Mouse (Mus musculus) adrenal gland, adult (tissue): ENCODE data around the gene Ing3.
A peak's percentile ranks its signal among the peaks of the same experiment; 100 is the strongest.

Experiments
- DNase-seq, 2 experiments: peaks; one replicate each; pipeline ENCODE4 v3.0.0; 2022 to 2023; ENCODE audit warnings: low spot score in 1 of 2; ENCODE audit not compliant: inconsistent age in 2 of 2

The Ing3 gene

DNA sequence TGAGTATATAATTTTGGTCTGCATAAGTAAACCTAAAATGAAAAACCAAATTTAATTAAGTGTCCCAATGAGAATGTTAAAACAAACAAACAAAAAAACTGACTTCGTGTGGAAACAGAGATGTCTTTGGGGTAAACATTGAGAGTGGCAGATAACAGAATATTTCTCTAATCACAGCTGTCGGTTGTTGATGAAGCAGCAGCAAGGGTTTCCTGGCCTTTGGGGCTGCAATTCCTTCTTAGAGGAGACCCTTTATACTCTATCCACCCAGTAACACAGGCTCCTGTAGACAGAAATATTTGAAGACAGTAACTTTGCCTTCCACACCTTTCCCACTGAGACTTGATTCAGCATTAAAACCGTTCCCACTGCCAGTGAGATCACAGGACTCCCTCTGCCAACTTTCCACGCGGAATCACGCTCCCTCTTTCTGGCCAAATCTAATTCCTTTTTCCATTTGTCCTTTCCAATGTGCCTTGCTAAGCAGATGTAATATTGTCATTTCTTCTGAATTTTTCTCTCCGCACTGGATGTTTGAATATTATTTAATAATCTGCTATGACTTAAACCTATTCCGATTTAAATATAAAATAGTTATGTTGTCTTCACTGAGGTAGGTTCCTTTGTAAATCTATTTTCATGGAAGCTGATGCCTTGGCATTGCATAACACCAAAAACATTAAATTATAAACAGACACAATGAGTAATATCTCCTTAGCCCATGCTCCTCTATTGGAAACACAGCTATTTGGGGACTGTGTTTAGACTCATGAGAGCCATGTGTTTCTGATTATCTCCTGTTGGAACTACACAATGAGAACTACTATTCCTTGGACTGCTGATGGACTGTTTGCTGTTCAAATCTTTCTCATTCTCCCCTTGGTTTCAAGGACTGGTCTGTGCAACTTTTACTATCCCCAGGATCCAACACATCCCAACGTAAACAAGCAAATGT lies 41.1 kb downstream of the Ing3 start:
- peak in 1 of 2 experiments; percentile 63 for DNase-seq

DNA sequence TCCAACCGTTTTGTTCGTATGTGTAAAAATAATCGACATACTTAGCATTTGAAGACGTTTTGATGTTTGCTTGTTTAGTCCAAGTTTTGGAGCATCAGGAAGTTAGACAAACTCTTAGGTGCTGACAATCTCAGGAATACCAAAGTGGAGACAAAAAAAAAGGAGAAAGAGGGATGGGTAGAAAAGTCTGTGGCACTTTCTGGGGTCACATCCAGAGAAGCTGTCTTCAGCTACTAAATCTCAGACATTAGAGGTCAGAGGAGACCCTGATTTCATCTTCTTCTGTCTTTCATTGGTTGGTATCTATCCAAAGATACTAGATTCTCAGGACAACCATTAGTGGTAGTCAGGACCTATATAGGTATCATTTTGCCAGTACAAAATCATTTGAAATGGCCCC lies 41.8 kb downstream of the Ing3 start:
- DNase-seq: no peak

DNA sequence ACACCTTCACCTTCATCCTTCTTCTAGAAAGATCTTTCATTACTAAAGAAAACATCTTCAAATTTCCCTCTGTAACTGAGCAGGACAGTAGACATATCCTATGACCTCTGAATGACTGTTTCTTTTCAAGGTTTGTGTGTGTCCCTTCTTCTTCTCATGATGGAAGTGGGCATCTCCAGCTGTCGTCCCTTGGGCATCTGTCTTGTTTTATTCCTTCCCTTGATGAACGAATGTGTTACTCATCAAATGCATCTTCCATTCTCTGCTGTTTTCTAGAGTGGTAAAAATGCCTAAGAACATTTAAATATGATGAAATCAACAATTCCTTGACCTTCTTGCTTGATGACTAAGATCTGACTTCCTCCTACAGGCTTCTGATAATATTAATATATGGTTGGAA lies 43.7 kb downstream of the Ing3 start:
- peak in 1 of 2 experiments; percentile 52 for DNase-seq

DNA sequence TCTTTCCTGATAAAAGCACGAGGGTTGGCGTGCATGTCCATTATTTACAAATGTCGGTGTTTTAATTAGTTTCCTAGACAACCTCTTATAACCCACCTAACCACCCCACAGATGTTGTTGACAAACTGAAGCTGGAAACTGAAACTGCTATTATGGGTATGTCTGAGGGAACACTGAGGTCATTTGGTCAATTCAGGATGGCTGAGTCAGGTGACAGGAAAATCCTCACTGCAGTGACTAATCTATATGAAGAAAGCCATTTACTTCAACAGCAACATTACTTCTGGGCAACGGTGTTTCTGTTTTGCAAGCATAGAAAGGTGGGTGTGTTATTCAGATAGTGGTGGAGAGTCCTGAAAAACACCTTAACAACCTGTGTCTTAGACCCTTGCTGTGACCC lies 48.8 kb downstream of the Ing3 start:
- DNase-seq: no peak

DNA sequence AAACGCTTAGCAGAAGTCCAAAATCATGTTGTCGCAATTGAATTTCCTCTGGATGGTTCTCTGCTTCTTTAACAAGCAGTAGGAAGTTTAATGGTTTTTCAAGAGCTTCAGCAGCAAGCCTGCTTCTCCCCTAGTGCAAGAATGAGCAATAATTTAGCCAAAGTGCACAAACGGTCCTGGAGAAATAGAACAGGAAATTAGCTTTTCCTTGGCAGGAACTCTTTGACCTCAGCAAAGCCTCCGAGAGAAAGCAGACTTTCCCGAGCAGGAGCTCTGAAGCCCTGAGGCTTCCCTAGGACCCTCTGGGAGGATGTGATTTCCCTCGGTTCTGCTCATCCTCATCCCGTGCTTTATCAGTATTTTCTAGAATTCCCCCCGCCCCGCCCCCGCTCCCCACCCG lies 49.7 kb downstream of the Ing3 start:
- peak in 1 of 2 experiments; percentile 49 for DNase-seq

DNA sequence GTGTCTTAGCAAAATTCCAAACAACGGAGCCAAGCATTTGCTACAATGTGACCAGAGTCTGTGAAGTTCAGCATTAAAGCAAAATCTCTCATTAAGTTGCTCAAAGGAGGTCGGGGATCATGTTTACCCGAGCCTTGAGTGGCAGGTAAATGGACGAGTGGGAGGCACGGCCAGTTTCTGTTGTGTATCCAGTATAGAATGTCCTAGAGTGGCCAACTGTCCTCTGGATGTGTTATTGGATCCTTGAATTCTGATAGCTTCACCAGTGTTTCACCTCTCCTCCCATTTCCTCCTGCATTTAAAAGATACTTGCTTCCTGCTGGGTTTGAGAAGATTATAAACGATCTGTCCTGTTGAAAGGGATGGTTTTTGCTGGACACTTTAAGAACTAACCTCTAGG lies 50.7 kb downstream of the Ing3 start:
- DNase-seq: no peak

DNA sequence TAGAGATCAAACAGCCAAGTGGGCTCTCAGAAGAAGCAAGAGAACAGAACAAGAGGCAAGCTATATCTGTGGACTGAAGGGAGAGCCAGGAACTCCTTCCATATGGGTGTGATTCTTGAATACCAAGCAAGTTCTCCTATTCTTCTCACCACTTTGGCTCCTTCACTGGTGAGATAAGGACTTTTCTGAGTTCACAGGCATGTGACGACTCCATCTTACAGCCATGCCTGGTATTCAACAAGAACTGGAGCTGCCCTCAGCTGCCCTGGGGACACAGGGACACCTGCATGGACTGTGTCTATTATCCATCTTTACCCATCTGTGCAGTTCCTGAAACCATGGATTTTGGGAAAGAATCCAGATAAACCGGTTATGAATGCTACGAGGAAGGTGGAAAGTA lies 51.5 kb downstream of the Ing3 start:
- DNase-seq: no peak

DNA sequence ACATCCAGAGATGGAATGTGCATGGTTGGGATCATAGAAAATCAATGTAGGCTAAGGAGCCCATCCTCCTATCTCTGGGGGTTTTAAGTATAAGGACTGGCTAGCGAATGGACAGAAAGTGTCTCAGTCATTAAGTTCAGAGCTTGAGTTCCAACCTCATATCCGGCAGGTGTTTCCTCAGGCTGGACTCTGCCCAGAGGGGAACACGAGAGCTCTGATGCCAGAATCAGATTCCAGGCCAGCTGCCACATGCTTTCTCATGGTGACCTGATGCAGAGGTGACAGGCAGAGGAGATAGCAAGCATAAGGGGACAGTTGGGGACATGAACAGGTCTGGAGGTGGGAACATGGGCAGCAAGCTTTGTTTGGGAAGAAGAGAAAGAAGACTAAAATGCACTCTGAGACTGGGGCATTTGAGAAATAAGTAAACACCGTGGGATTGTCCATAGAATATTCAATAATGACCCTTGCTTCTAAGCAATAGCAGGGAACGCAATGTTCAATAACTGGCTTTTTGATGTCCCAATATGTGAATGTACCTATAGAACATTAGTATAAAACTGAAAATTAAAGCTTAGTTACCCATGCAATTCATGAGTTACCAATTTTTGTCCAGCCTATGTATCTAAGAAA lies 52.0 kb downstream of the Ing3 start:
- peak; percentile 46 to 71 for DNase-seq

DNA sequence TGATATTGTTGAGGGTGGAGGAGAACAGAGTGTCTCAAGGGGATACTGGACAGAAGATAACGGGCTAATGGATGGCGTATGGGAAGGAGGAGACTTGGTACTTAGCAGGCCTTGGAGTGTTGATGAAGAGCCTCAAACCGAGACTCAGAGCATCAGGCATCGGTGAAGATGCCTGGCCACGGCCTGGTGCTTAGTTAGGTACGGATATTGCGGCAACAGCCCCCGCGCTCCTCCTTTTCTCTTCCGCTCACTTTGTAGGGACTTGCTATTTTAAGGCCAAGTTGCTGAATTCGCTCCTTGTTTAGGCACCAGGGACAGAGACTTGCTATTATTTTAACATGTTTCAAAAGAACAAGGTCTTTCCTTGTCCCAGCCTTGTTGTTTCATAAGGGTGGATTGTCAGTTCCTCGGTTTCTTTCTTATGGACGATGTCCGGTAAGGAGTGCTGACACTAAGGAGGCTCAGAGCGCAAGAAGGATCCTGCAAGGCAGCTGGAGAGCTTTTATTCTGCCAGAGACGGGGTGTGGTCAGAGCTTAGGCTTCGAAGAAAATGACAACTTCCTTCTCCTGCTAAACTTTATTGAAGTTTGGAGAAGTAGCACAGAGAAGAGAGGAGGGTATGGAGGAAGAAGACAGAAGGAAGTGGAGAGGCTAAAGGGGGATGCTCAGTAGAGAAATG lies 53.3 kb downstream of the Ing3 start:
- DNase-seq: no peak

DNA sequence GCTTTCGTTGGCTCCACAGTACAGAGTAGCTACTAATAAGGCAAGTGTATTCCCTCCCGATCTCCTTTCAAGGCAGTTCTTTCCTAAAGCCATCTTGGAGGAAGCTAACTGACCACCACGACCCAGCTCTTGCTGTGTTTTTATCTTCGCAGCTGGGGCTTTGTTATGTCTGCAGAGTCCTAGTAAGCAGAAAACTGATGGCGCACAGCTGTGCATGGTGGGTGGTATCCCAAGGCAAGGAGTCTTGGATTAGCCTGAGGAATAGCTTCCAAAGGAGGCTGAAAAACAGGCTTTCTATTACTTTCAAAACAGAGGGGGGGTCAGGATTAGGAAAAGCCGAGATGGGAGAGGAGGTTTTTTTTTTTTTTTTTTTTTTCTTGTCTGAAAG lies 53.8 kb downstream of the Ing3 start:
- no peak for DNase-seq

DNA sequence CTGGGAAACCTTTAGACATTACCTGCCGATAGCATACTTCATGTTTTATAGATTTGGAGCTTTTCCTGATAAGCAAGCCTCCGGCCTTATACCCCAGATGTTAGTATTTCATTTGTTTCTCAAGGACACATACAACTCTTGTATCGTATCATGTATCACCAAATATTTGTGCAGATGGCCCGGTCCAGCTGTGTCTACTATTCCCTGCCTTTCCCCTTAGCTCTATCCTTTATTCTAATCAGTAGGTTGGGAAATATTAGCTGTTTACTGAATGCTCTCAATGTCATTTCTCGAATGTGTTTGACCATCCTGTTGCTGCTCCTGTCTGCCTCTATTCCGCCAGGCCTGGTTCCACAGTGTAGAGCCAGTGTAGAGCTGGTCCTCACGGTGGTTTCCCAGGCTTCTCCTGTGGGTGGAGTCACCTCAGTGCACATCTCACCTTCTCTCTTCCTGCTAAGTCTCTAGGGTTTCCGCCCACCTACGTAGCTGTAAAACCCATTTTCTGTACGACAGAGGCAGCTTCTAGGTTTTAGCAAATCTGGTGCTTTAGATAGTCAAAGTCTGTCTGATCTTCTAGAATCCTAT lies 54.7 kb downstream of the Ing3 start:
- no peak for DNase-seq

DNA sequence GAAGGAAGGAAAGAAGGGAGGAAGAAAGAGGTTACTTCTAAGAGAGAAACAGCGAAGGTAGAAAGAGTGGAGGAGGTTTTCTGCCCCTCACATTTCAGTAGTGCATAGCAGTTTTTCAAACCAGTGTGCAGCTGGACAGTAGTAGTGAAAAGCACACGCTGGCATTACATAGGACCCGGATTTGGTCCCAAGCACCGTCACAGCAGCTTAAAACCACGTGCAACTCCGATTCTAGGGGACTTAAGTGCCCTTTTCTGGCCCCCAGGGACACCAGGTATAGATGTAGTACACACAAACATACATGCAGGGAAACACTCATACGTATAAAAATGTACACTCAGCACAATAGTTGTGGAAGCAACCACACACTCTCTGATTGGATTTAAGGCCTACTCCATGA lies 59.0 kb downstream of the Ing3 start:
- DNase-seq: no peak

DNA sequence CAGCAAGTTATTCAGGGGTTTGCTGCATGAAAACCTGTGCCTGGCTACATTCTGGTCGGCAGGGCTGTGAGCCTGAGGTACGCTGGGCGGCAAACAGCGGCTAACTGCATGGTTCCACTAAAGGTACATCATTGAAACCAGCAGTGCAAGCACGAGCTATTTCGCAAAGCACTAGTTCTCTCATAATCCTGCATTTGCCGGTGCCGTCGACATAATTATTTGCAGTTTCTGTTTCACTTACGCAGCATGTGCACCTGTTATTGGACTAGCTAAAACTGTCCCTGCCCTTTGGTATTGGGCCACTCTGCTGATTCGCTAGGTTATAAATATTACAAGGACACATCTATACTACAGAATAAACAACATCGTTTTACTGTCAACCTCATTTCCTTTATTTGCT lies 60.9 kb downstream of the Ing3 start:
- no peak for DNase-seq

DNA sequence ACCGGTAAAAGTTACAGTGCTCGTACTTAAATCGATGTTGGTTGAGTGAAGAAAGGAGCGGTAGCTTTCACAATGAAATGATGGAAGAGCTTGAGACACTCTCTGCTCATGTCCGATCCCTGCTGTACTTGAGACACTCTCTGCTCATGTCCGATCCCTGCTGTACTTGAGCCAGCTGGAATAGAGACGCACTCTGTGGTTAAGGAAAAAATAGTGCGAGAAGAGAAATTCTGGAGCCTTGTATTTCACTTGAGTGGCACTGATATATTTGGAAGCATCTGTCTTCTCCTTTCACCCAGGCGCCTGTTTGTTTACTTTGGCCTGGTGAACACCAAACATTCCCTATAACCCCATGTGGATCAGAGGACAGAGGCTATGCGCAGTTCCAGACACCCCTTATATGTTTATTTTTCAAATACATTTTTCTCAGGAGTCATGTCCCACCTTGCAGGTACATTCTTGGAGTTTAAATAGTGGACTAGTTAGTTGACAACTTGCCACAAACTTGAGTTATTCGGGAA lies 61.5 kb downstream of the Ing3 start:
- peak in 1 of 2 experiments; percentile 45 for DNase-seq

DNA sequence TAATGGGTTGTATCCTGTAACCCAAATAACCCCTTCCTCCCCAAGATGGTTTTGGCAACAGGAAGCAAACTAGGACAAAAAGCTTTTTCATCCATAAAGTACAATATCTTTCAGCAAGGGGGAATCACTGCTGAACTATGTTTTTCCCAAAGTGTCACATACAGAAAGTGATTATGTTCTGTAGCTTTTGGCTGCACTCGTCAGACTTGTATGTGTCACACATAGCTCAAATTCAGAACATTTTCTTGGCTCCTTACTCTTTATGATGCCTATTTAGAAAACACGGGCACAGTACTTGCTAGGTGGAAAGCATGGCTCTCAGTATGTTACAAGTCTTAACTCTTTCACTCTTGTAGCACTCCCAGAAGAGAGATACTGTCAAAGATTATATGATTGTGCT lies 62.2 kb downstream of the Ing3 start:
- no peak for DNase-seq

DNA sequence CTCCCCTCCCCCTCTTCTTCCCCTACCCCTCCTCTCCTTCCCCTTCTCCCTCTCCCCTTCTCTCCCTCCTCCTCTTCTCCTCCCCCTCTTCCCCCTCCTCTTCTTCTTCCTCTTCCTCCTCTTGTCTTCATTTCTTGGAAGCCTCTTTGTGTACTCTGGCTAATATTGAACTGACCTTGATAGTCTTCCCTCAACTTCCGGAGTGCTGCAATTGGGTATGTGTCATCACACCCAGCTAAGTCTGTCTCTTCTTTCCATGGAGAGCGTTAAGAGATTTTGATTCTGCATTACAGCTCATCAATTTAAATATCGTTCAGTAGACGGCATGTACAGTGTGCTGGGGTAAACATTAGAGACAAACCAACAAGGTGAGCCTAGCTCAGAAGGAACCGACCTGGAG lies 62.7 kb downstream of the Ing3 start:
- DNase-seq: peak in 1 of 2 experiments; percentile 81

DNA sequence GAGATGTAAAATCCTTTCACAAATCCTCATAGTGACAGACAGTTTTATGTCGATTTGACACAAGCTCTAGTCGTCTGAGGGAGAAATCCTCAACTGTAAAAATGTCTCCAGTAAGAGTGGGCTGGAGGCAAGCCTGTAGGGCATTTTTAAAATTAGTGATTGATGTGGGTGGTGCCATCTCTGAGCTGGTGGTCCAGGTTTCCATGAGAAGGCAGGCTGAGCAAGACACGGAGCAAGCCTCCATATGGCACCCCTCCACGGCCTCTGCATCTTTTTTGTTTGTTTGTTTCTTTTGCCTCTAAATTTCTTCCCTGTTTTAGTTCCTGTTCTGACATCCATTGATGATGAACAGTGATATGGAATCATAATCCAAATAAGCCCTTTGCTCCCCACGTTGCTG lies 63.1 kb downstream of the Ing3 start:
- no peak for DNase-seq

DNA sequence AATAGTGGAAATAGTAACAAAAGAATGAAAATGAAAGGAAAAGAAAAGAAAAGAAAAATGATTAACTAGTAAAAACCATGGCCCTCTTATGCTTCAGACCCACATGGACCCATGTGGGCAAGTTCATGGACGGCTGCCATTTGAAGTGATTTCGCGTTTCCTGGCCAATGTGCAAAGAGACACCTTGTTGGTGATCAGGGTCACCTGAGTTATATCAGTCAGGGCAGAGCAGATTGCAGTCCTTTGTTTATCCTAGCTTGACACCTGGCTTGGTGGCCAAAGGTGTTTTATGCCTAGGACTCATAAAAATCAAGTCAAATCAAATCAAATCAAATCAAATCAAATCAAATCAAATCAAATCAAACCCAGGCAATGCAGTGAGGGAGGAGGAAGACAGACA lies 64.0 kb downstream of the Ing3 start:
- no peak for DNase-seq

DNA sequence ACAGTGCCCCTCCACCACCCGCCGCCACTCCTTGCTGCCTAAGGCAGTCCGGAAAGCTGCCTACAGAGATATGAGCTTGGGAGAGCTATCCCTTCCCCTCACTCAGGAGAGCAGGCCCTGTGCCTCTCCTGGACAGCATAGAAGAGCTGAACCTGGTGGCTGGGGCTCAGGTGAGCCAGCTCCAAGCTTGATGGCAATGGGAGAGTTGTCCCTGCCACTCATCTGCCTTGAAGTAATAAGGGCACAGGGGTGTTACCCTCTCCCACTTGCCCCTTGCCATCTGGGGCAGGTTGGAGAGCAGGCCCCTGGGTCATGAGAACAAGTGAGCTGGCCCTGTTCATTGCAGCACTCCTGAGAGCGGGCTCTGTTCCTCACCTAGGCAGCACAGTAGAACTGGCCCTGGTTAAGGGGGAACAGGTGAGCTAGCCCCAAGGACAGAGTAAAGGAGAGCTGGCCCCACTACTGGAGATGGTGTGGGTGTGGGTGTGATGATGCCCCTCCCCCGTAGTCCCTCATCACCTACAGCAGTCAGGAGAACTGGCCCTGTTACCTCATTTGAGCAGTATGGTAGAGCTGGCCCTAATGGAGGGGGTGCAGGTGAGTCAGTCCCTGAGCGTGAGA lies 65.0 kb downstream of the Ing3 start:
- no peak for DNase-seq

DNA sequence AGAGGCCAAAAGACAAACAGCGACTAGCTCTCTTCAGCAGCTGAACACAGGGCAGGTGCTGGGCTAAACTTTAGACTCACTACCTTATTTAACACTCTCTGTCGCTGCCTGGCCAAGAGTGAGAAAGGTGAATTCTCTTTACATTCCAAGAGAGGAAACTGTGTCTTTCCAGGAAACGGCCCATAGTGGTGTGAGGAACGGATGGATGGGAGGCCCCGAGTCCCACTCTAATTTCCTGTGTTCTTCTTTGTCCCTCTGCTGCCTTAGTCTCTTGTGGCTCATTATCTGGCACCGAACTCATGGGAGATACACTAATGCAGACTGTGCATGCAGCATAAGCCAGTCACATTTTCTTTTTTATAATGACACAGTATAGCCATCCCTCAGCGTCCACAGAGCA lies 68.3 kb downstream of the Ing3 start:
- DNase-seq: no peak
